Mouse (Mus musculus) MEL (cell line): ENCODE measurements around the gene Pde6d.

Experiments
- CTCF ChIP-seq, 3 experiments: IDR thresholded peaks in 2 of 3; conservative IDR thresholded peaks in 1 of 3; 2 replicates each; pipeline ENCODE4 v1.5.1; 2011 to 2012; ENCODE audit warnings: low read length in 3 of 3, low read depth in 2 of 3, mild to moderate bottlenecking in 2 of 3, improper control_type of control experiment in 1 of 3, inconsistent platforms in 1 of 3, mixed read lengths in 1 of 3, moderate library complexity in 1 of 3; ENCODE audit not compliant: control insufficient read depth in 1 of 3, insufficient read depth in 1 of 3, poor library complexity in 1 of 3, severe bottlenecking in 1 of 3
- MAZ ChIP-seq: IDR thresholded peaks from 2 replicates; pipeline ENCODE4 v1.6.1; 2012; ENCODE audit warnings: low read depth, mild to moderate bottlenecking, inconsistent platforms, low read length, improper control_type of control experiment
- SIN3A ChIP-seq: IDR thresholded peaks from 2 replicates; pipeline ENCODE4 v1.6.1; 2012; ENCODE audit warnings: low read length, improper control_type of control experiment, inconsistent platforms

- TF ChIP-seq MAZ, result no peak
- TF ChIP-seq SIN3A, result no peak
- no peak for TF ChIP-seq CTCF (IDR thresholded peaks at IDR 0.05 in 2 of 3, conservative IDR thresholded peaks at IDR 0.05 in 1 of 3; ENCODE audit: control insufficient read depth in 1 of 3, insufficient read depth in 1 of 3, low read depth in 2 of 3, low read length in 3 of 3, poor library complexity in 1 of 3, severe bottlenecking in 1 of 3)
Measured at GRCm38 (mm10) chr1:86500681-86501080, 81.7 kb downstream of the Pde6d start.
